Mouse (Mus musculus): ENCODE results near the gene Dennd2d. TPM values are rescaled to one million over a fixed set of nuclear protein-coding genes. Genes with fewer than 3 reads are reported as not detected.

The Dennd2d gene
- total RNA-seq (2023) = 10 to 100 TPM; 23.7 to 24.9 TPM

DNA sequence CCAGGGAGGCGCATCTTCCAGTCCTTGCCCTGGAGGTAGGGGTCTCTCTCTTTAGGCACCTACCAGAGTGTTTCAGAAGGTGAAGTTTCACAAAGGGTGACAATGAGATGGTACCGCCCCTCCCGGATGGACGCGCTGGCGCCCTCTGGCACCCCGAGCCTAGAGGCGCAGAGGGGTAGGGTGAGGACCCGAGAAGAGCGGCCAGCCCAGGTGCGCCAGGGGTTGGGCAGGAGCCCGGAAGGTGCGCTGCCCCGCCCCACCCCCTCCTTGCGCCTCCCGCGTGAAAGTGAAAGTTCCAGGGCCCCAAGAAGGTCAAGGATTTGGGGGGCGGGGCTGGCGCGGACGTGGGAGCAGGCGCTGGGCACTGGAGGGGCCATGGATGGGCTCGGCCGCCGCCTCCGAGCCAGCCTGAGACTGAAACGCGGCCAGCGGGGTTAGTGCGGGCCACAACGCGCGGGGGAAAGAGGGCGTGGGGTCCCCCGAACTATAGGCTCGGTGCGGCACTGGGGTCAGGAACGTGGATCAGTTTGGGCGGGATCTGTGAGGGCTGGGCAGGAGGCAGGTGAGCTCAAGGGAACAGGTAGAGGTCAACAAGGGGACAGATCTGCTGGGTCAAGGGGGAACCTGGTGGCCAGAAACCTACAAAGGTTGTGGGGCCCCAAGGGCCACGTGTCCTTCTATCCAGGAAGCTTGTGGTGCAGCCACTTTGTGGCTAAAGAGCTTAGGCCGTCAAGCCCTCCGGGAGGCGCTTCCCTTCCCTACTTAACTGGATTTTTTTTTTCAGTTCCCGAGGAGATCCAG lies at the start of gene Dennd2d:
Gene Dennd2d (plus strand): TSS at position 125 of the 801 bp plus-strand sequence.

DNA sequence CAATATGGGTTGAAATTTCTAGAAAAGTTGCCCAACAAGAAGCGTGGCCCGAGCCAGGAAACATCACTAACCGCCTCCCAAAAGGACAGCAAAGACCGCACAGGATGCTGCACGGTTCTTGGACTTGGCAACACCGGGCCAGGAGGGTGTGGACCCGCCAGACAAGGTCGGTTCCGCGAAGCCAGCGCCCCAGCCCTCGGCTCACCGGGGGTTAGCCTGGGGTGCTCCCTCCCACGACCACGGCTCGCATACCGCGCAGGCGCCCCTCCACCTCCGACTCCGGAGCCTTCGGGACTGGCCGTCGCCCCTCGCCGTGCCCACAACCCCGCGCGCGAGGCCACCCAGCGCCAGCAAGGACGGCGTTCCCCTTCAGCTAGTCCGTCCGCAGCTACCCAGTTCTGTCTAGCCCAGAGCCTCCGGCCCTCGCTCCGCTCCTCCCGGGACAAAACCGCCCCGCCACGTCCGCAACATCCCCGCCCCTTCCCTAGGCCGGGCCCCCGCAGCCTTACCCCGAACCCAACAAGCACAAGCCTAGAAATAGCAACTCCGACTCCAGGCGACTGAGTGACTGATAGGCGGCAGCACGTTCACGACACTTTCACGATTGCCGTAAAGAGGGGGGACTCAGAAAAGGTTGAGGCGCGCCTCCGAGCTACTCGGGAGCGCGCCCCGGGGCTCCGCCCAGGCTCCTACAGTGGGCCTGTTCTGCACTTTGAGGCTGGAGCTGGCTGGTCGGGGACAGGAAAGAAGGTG lies 65.1 kb downstream of the Dennd2d start, which contains the start of the genes Dram2 and Cept1:
Gene Dram2 (plus strand): TSS at position 628 of the 753 bp plus-strand sequence.
Gene Cept1 (minus strand): TSS at position 632 of the 753 bp plus-strand sequence.

Other genes starting within 250 kb of the Dennd2d start
- gene Chil6, start 76.2 kb upstream of the Dennd2d start, total RNA-seq (2023) = not detected
- 100 to 1,000 TPM; 134 to 145 TPM for gene Dram2, start 65.4 kb downstream of the Dennd2d start, total RNA-seq (2023)
- 100 to 1,000 TPM in 1 of 2 experiments, 10 to 100 TPM in 1; 97.4 to 103 TPM for gene Cept1, start 65.4 kb downstream of the Dennd2d start, total RNA-seq (2023)
- gene Lrif1, start 202.6 kb downstream of the Dennd2d start, total RNA-seq (2023) = 10 to 100 TPM; 16.9 to 23.8 TPM

All from monocyte, adult 59 days (primary cell).